Mouse (Mus musculus) ovary, postnatal 10 days (tissue): ENCODE results near the gene Grasp.

Experiments
- DNase-seq: peaks from one replicate; pipeline ENCODE4 v3.0.0; 2022; ENCODE audit warnings: low spot score

Gene Grasp

GRCm38 (mm10) chr15:101248029-101248710 lies 24.2 kb downstream of the Grasp start:
- no peak for DNase-seq

GRCm38 (mm10) chr15:101250220-101250800 lies 26.3 kb downstream of the Grasp start:
- no peak for DNase-seq

GRCm38 (mm10) chr15:101251930-101252329 lies 27.9 kb downstream of the Grasp start:
- DNase-seq, result no peak

- no peak for DNase-seq
These were observed 28.6 kb downstream of the Grasp start for GRCm38 (mm10) chr15:101252614-101253013.

- no peak for DNase-seq
These were observed 29.5 kb downstream of the Grasp start for GRCm38 (mm10) chr15:101253563-101253885.

- no peak for DNase-seq
These were observed 30.2 kb downstream of the Grasp start, which contains the start of gene Nr4a1 for GRCm38 (mm10) chr15:101253886-101254795. Gene Nr4a1, plus strand, starts transcription at chr15:101254269.

- no peak for DNase-seq
These were observed 32.0 kb downstream of the Grasp start for GRCm38 (mm10) chr15:101255842-101256462.

GRCm38 (mm10) chr15:101256463-101257206 lies 32.6 kb downstream of the Grasp start:
- DNase-seq, result no peak

- no peak for DNase-seq
These were observed 34.4 kb downstream of the Grasp start for GRCm38 (mm10) chr15:101258420-101258819.

GRCm38 (mm10) chr15:101259922-101260321 lies 35.9 kb downstream of the Grasp start:
- DNase-seq, result no peak

- no peak for DNase-seq
These were observed 36.4 kb downstream of the Grasp start for GRCm38 (mm10) chr15:101260387-101260786.

- DNase-seq, result no peak
These were observed 37.1 kb downstream of the Grasp start for GRCm38 (mm10) chr15:101260874-101261622.

- DNase-seq, result no peak
These were observed 38.5 kb downstream of the Grasp start for GRCm38 (mm10) chr15:101262502-101262901.

- DNase-seq, result peak; percentile 76
These were observed 42.4 kb downstream of the Grasp start for GRCm38 (mm10) chr15:101266132-101266963.

GRCm38 (mm10) chr15:101267053-101268032 lies 43.4 kb downstream of the Grasp start:
- no peak for DNase-seq

- DNase-seq, result no peak
These were observed 46.3 kb downstream of the Grasp start for GRCm38 (mm10) chr15:101270101-101270820.

- DNase-seq, result no peak
These were observed 47.1 kb downstream of the Grasp start for GRCm38 (mm10) chr15:101271107-101271506.

GRCm38 (mm10) chr15:101271513-101271912 lies 47.5 kb downstream of the Grasp start:
- DNase-seq, result no peak
